Mouse (Mus musculus) liver, embryonic 12.5 days (tissue): Measurements from ENCODE around the gene Cox19. TPM values are rescaled to one million over a fixed set of nuclear protein-coding genes. Genes with fewer than 3 reads are reported as not detected.

Source experiments
- ATAC-seq: fragments of 200-750 bp; cut with Nextera tagmentation; 2 replicates; pipeline ENCODE4 v1.8.0; 2017; ENCODE audit warnings: moderate number of reproducible peaks, mild to moderate bottlenecking, moderate library complexity
- H3K27ac ChIP-seq: fragments of 300-500 bp; sonication (generic); 2 replicates; pipeline ENCODE4 v1.5.1; 2016; ENCODE audit warnings: mild to moderate bottlenecking
- H3K27me3 ChIP-seq: fragments of 300-500 bp; sonication (generic); replicated peaks from 2 replicates; pipeline ENCODE4 v1.6.1; 2016; ENCODE audit warnings: mild to moderate bottlenecking, moderate library complexity
- H3K36me3 ChIP-seq: fragments of 300-500 bp; sonication (generic); 2 replicates; pipeline ENCODE4 v1.6.1; 2016; ENCODE audit warnings: mild to moderate bottlenecking, moderate library complexity
- H3K4me1 ChIP-seq: fragments of 300-500 bp; sonication (generic); 2 replicates; pipeline ENCODE4 v1.6.1; 2016
- H3K4me2 ChIP-seq: fragments of 300-500 bp; sonication (generic); 2 replicates; pipeline ENCODE4 v1.6.1; 2016; ENCODE audit warnings: mild to moderate bottlenecking, moderate library complexity
- H3K4me3 ChIP-seq: fragments of 300-500 bp; sonication (generic); 2 replicates; pipeline ENCODE4 v1.5.1; 2016; ENCODE audit warnings: mild to moderate bottlenecking, moderate library complexity
- H3K9ac ChIP-seq: fragments of 300-500 bp; sonication (generic); 2 replicates; pipeline ENCODE4 v1.6.1; 2016; ENCODE audit warnings: mild to moderate bottlenecking, moderate library complexity
- H3K9me3 ChIP-seq: fragments of 300-500 bp; sonication (generic); replicated peaks from 2 replicates; pipeline ENCODE4 v1.6.1; 2016; ENCODE audit warnings: mild to moderate bottlenecking, moderate library complexity
- WGBS: fragments of 180-500 bp; shearing (Covaris S2); methylation state at CpG from one replicate; pipeline ENCODE4 v1.1.7; 2016; ENCODE audit not compliant: insufficient replicate concordance; 5-methylcytosine and 5-hydroxymethylcytosine counted together
- polyA plus RNA-seq: library from polyadenylated mRNA; unstranded; fragments of >200 nt; fragmentation: Nextera tagmentation; extraction: Ambion mirVana; gene quantifications from 2 replicates; pipeline ENCODE4 v1.2.1, GENCODE M21; 2016

Gene Cox19
- polyA plus RNA-seq: 72.3 and 73.8 TPM in 2 replicates

DNA sequence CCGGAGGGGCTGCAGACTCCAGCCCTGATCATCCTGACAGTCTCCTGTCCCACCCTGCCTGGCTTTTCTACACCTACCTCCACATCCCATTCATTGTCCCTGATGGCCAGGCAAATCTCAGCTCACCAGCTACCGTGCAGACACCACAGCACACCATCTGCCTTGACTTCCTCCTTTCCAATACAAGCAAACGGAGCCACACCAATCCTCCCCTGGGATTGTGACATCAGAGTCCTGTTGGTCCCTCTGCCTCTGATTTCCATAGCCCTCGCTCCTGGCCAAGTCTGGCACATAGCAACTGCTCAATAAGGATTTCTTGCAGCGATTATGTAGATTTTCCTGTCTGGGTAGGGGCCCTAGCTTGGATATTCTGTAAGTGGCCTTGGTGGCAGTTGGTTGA is at the start of gene Cox19:
Gene Cox19 (minus strand): TSS at position 285 of the 400 bp plus-strand sequence.
- Histone ChIP-seq H3K4me1 (peaks cover 59% of the 10 kb centered on the region), H3K27ac (peak within 1 kb of the TSS; percentile 34), H3K9ac (no peak within 1 kb of the TSS)

DNA sequence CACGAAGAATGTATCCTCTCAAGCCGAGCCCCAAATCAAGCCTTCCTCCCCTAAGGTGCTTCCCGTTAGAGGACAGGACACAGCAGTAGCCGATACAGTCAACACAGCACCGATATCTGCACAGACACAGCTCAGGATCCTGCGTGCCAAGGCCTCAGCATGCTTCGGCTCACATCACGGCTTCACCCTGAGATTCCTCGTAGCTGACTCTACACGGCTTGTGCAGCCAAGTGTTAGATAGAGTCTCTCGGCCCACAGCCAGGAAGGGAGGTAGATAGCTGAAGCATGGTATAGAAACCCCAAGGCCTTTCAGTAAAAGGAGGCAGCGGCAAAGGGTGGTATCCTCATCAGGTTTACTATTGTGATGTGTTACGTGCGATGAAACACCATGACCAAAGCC is 48.8 kb upstream of the Cox19 start:
- H3K4me3 ChIP-seq: no peak overlapping the region
- WGBS: 86% methylated on average over 14 of the region's 14 CpGs
- no peak overlapping the region for H3K4me2 ChIP-seq
- H3K4me1 ChIP-seq: peaks cover 54% of the 10 kb centered on the region
- H3K36me3 ChIP-seq: peaks cover 16% of the 10 kb centered on the region
- H3K9me3 ChIP-seq: no peaks in the 10 kb centered on the region
- H3K27ac ChIP-seq: no peak overlapping the region
- ATAC-seq: no peak
- H3K27me3 ChIP-seq: no peaks in the 10 kb centered on the region
- no peak overlapping the region for H3K9ac ChIP-seq

More for the DNA sequence above, at the start of gene Cox19:
- Histone ChIP-seq H3K27me3 (peaks cover 32% of the 10 kb centered on the region), H3K9me3 (no peaks in the 10 kb centered on the region), H3K36me3 (no peaks in the 10 kb centered on the region), H3K4me3 (no peak within 1 kb of the TSS), H3K4me2 (peak within 1 kb of the TSS; percentile 14; the same call in 1 of the 2 replicates)
- no peak for ATAC-seq
- 43% methylated on average over 5 of the region's 5 CpGs for WGBS

DNA sequence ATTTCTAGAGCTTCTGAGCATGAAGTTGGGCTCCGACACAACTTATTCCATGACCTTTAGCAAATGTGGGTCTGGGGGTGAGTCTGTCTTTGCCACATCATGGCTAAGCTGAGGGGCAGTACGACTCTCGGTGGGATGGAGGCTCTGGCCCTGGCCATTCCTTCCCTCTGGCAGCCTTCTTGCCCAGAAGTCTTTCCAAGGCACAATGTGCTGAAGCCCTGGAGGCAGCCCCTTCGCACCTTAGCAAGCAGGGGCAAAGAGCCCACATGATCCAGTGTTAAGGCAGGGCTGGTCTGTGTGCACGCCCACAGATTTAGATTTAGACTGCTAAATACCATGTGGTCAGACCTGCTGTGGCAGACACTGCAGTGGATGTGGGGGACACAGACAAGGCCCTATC is 47.6 kb upstream of the Cox19 start:
- Histone ChIP-seq H3K9me3 (no peaks in the 10 kb centered on the region), H3K4me2 (no peak overlapping the region), H3K36me3 (peaks cover 28% of the 10 kb centered on the region), H3K27ac (no peak overlapping the region), H3K4me1 (peaks cover 54% of the 10 kb centered on the region), H3K4me3 (no peak overlapping the region), H3K9ac (no peak overlapping the region; the same call in 1 of the 2 replicates), H3K27me3 (no peaks in the 10 kb centered on the region)
- ATAC-seq: no peak
- 75% methylated on average over 5 of the region's 5 CpGs for WGBS

DNA sequence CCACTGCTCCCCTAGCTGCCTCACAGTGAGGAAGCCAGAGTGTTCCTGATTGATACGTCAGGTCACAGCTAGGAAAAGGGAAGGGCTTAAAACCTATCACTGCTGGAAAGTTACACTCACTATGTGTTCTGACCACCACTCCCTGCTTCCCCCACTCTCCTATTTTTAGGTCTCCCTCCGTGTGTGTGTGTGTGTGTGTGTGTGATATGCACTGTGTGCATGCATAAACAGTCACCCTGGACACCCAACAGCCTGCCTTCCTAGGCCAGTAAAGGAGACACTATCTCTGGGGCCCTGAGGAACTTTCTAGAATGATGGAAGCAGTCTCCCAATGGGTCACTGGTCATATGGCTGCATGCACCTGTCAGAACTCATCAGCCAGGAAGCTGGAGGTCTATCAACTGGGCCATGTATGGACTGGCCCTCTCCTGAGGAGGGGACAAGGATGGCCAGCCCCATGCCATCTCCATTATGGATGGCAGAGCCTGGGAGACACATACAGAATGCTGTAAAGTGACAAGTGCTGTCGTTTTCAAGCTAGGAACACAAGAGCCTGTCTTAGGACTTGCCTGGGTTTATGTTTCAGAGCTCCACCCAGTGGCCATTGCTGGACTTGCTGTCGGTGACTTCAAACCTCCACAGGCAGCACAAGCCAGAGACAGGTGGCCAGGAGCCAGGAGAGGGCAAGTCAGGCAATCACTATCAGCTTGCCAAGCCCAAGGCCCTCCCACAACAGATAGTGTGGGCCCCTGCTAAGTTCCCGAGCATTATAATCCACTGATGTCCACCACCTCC is 46.9 kb upstream of the Cox19 start:
- Histone ChIP-seq H3K27ac (peak overlapping the region; percentile 76), H3K4me1 (peaks cover 54% of the 10 kb centered on the region), H3K4me2 (peak overlapping the region; percentile 20; the same call in 1 of the 2 replicates), H3K4me3 (no peak overlapping the region), H3K9ac (peak overlapping the region; percentile 51), H3K27me3 (no peaks in the 10 kb centered on the region), H3K36me3 (peaks cover 34% of the 10 kb centered on the region), H3K9me3 (no peaks in the 10 kb centered on the region)
- 25% methylated on average over 5 of the region's 5 CpGs for WGBS
- peak; percentile 73 for ATAC-seq

DNA sequence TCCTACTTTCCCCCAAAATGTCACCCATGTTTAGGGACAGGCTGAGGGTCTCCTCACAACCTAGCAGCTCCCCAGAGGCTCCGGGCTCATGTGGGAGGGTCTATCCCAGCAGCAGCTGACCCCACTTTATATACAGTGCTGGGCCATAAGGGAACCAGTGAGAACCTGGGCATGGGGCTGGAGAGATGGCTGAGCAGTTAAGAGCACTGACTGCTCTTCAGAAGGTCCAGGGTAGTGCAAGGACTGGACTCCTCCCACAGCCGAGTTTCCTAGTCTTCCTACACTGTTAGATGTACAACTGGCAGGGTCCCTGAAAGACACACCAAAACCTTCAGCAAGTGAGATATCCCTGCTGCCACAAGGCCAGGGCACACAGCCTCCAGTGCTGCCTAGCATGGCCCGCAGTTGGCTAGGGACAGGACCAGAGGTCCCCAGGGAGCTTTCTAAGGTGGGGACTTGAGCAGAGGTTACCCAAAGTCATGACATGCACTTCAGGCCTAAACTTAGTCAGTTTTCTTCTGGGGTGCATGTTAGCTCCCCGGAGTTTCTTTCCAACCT is 46.2 kb upstream of the Cox19 start:
- Histone ChIP-seq H3K4me3 (no peak overlapping the region), H3K4me1 (peaks cover 61% of the 10 kb centered on the region), H3K9ac (peak overlapping the region; percentile 51; the same call in 1 of the 2 replicates), H3K36me3 (peaks cover 41% of the 10 kb centered on the region), H3K27ac (peak overlapping the region; percentile 76), H3K4me2 (no peak overlapping the region), H3K27me3 (no peaks in the 10 kb centered on the region), H3K9me3 (no peaks in the 10 kb centered on the region)
- WGBS: 78% methylated on average over 4 of the region's 4 CpGs
- ATAC-seq: no peak

- Histone ChIP-seq H3K9me3 (no peaks in the 10 kb centered on the region), H3K4me2 (no peak overlapping the region), H3K9ac (no peak overlapping the region), H3K27ac (peak overlapping the region; percentile 100; the same call in 1 of the 2 replicates), H3K4me3 (no peak overlapping the region), H3K36me3 (peaks cover 58% of the 10 kb centered on the region), H3K27me3 (no peaks in the 10 kb centered on the region), H3K4me1 (peaks cover 80% of the 10 kb centered on the region)
- no peak for ATAC-seq
- 87% methylated on average over 4 of the region's 4 CpGs for WGBS
These were observed 44.3 kb upstream of the Cox19 start for GRCm38 (mm10) chr5:139395528-139395927.

- Histone ChIP-seq H3K9ac (peak overlapping the region; percentile 52), H3K27me3 (no peaks in the 10 kb centered on the region), H3K27ac (peak overlapping the region; percentile 100), H3K9me3 (no peaks in the 10 kb centered on the region), H3K36me3 (peaks cover 58% of the 10 kb centered on the region), H3K4me2 (peak overlapping the region; percentile 48), H3K4me1 (peaks cover 88% of the 10 kb centered on the region), H3K4me3 (peak overlapping the region; percentile 13; the same call in 1 of the 2 replicates)
- peak; percentile 63 for ATAC-seq
- WGBS: 26% methylated on average over 7 of the region's 7 CpGs
These were observed 43.2 kb upstream of the Cox19 start for GRCm38 (mm10) chr5:139394399-139394798.

DNA sequence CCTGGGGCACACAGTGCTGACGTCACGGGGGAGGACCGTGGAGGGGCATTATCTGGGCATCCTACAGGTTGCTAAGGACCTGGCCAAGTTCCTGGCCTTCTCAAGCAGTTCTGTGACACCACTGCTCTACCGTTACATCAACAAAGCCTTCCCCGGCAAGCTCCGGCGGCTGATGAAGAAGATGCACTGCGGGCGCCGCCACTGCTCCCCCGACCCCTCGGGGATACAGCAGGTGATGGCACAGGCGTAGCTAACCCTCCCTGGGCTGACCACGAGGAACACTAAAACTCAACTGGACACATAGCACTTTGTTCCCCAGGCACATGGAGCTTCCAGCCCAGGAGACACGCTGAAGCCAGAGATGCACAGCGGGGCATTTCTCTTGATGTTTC is 42.0 kb upstream of the Cox19 start:
- no peak for ATAC-seq
- H3K36me3 ChIP-seq: peaks cover 63% of the 10 kb centered on the region
- no peak overlapping the region for H3K4me3 ChIP-seq
- 94% methylated on average over 16 of the region's 16 CpGs for WGBS
- H3K4me1 ChIP-seq: peaks cover 91% of the 10 kb centered on the region
- no peaks in the 10 kb centered on the region for H3K27me3 ChIP-seq
- H3K9me3 ChIP-seq: no peaks in the 10 kb centered on the region
- peak overlapping the region; percentile 100 for H3K27ac ChIP-seq
- H3K4me2 ChIP-seq: peak overlapping the region; percentile 91
- peak overlapping the region; percentile 32 for H3K9ac ChIP-seq

GRCm38 (mm10) chr5:139392219-139393196 is 41.3 kb upstream of the Cox19 start:
- H3K9me3 ChIP-seq: no peaks in the 10 kb centered on the region
- H3K36me3 ChIP-seq: peaks cover 67% of the 10 kb centered on the region
- no peaks in the 10 kb centered on the region for H3K27me3 ChIP-seq
- 91% methylated on average over 37 of the region's 37 CpGs for WGBS
- peak overlapping the region; percentile 73 for H3K4me3 ChIP-seq
- peak overlapping the region; percentile 91 for H3K4me2 ChIP-seq
- no peak for ATAC-seq
- H3K9ac ChIP-seq: peak overlapping the region; percentile 93
- H3K4me1 ChIP-seq: peaks cover 91% of the 10 kb centered on the region
- peak overlapping the region; percentile 100 for H3K27ac ChIP-seq

DNA sequence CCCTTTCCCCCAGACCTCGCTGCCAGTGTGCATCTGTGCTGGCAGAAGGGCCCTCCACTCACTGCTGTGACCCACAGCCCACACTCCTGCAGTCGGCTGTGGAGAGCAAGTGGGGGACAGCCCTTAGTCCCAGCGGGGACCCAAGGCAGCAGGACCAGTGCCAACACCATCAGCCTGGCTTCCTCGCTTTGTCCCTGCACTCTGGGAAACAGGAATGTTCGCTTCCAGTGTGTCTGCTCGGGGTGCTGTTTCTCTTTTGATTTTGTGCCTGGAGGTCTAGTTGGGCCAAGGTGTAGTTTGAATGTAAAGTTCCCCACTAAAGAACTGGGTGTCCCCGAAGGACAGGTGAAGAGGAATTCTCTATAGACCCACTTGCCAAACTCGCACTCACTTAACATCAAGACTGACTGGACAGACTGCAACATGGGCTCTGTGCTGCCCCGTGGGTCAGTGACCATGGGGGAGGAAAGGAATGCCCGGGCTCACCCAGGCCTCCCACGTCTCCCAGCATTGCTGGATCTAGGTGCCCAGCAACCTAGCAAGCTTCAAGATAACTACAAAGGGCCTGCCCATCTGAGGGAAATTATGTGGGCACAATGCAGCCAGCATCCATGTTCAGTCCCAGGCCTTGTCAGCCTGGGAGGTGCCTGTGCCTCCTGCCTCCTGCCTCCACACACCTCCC is 40.2 kb upstream of the Cox19 start:
- H3K4me3 ChIP-seq: peak overlapping the region; percentile 73
- H3K27ac ChIP-seq: peak overlapping the region; percentile 100
- peak overlapping the region; percentile 91 for H3K4me2 ChIP-seq
- no peaks in the 10 kb centered on the region for H3K27me3 ChIP-seq
- no peaks in the 10 kb centered on the region for H3K9me3 ChIP-seq
- 82% methylated on average over 11 of the region's 11 CpGs for WGBS
- ATAC-seq: no peak
- H3K4me1 ChIP-seq: peaks cover 91% of the 10 kb centered on the region
- H3K9ac ChIP-seq: peak overlapping the region; percentile 93
- H3K36me3 ChIP-seq: peaks cover 72% of the 10 kb centered on the region
